Mouse (Mus musculus): ENCODE data around the gene Wdr31. TPM values are rescaled to one million over a fixed set of nuclear protein-coding genes. Genes with fewer than 3 reads are reported as not detected.

Wdr31 gene
- polyA plus RNA-seq, 1 experiment from 2014 or later = 17.3 TPM

GRCm38 (mm10) chr4:62425891-62426290, 44.8 kb downstream of the Wdr31 start:
- Histone ChIP-seq H3K36me3 (ENCODE audit: control insufficient read depth, insufficient read depth, low read length) (peaks cover 40% of the 10 kb centered on the region), H3K9me3 (replicated peaks; ENCODE audit: control insufficient read depth, low read length, poor library complexity, severe bottlenecking) (no peaks in the 10 kb centered on the region), H3K4me1 (ENCODE audit: control insufficient read depth, insufficient read depth, low read length) (no peaks in the 10 kb centered on the region), H3K27me3 (ENCODE audit: control insufficient read depth, insufficient read depth, low read depth, low read length) (no peaks in the 10 kb centered on the region), H3K4me3 (ENCODE audit: low read depth, low read length) (no peak overlapping the region), H3K9ac (ENCODE audit: low read depth, low read length) (no peak overlapping the region), H3K27ac (ENCODE audit: low read length) (no peak overlapping the region), H3K4me2 (ENCODE audit: low read length) (no peak overlapping the region)
- ATAC-seq = no peak
- WGBS = 95% methylated on average over 4 of the region's 4 CpGs

GRCm38 (mm10) chr4:62419091-62419490, 51.6 kb downstream of the Wdr31 start:
- Histone ChIP-seq H3K27ac (ENCODE audit: low read length) (no peak overlapping the region), H3K36me3 (ENCODE audit: control insufficient read depth, insufficient read depth, low read length) (peaks cover 84% of the 10 kb centered on the region), H3K4me1 (ENCODE audit: control insufficient read depth, insufficient read depth, low read length) (no peaks in the 10 kb centered on the region), H3K4me3 (ENCODE audit: low read depth, low read length) (no peak overlapping the region), H3K4me2 (ENCODE audit: low read length) (no peak overlapping the region), H3K27me3 (ENCODE audit: control insufficient read depth, insufficient read depth, low read depth, low read length) (no peaks in the 10 kb centered on the region), H3K9me3 (replicated peaks; ENCODE audit: control insufficient read depth, low read length, poor library complexity, severe bottlenecking) (no peaks in the 10 kb centered on the region), H3K9ac (ENCODE audit: low read depth, low read length) (no peak overlapping the region)
- ATAC-seq = no peak
- WGBS = 96% methylated on average over 6 of the region's 6 CpGs

GRCm38 (mm10) chr4:62418448-62418847, 52.2 kb downstream of the Wdr31 start:
- H3K9ac ChIP-seq (ENCODE audit: low read depth, low read length) = no peak overlapping the region
- peaks cover 78% of the 10 kb centered on the region for H3K36me3 ChIP-seq (ENCODE audit: control insufficient read depth, insufficient read depth, low read length)
- H3K4me3 ChIP-seq (ENCODE audit: low read depth, low read length) = no peak overlapping the region
- no peaks in the 10 kb centered on the region for H3K4me1 ChIP-seq (ENCODE audit: control insufficient read depth, insufficient read depth, low read length)
- H3K4me2 ChIP-seq (ENCODE audit: low read length) = no peak overlapping the region
- WGBS = 86% methylated on average over 8 of the region's 8 CpGs
- no peak overlapping the region for H3K27ac ChIP-seq (ENCODE audit: low read length)
- H3K9me3 ChIP-seq (replicated peaks; ENCODE audit: control insufficient read depth, low read length, poor library complexity, severe bottlenecking) = no peaks in the 10 kb centered on the region
- ATAC-seq = no peak
- H3K27me3 ChIP-seq (ENCODE audit: control insufficient read depth, insufficient read depth, low read depth, low read length) = no peaks in the 10 kb centered on the region

- Histone ChIP-seq H3K9ac (ENCODE audit: low read depth, low read length) (no peak overlapping the region), H3K4me2 (ENCODE audit: low read length) (no peak overlapping the region), H3K9me3 (replicated peaks; ENCODE audit: control insufficient read depth, low read length, poor library complexity, severe bottlenecking) (no peaks in the 10 kb centered on the region), H3K27me3 (ENCODE audit: control insufficient read depth, insufficient read depth, low read depth, low read length) (no peaks in the 10 kb centered on the region), H3K36me3 (ENCODE audit: control insufficient read depth, insufficient read depth, low read length) (peaks cover 31% of the 10 kb centered on the region), H3K4me3 (ENCODE audit: low read depth, low read length) (no peak overlapping the region), H3K27ac (ENCODE audit: low read length) (no peak overlapping the region), H3K4me1 (ENCODE audit: control insufficient read depth, insufficient read depth, low read length) (peaks cover 21% of the 10 kb centered on the region)
- 94% methylated on average over 10 of the region's 10 CpGs for WGBS
- no peak for ATAC-seq
Observed at GRCm38 (mm10) chr4:62411606-62412005, 59.1 kb downstream of the Wdr31 start.

GRCm38 (mm10) chr4:62410325-62410724, 60.4 kb downstream of the Wdr31 start:
- WGBS = 88% methylated on average over 2 of the region's 2 CpGs
- H3K4me2 ChIP-seq (ENCODE audit: low read length) = no peak overlapping the region
- no peak for ATAC-seq
- H3K27ac ChIP-seq (ENCODE audit: low read length) = no peak overlapping the region
- H3K4me3 ChIP-seq (ENCODE audit: low read depth, low read length) = no peak overlapping the region
- peaks cover 31% of the 10 kb centered on the region for H3K4me1 ChIP-seq (ENCODE audit: control insufficient read depth, insufficient read depth, low read length)
- no peak overlapping the region for H3K9ac ChIP-seq (ENCODE audit: low read depth, low read length)
- no peaks in the 10 kb centered on the region for H3K9me3 ChIP-seq (replicated peaks; ENCODE audit: control insufficient read depth, low read length, poor library complexity, severe bottlenecking)
- no peaks in the 10 kb centered on the region for H3K27me3 ChIP-seq (ENCODE audit: control insufficient read depth, insufficient read depth, low read depth, low read length)
- H3K36me3 ChIP-seq (ENCODE audit: control insufficient read depth, insufficient read depth, low read length) = peaks cover 19% of the 10 kb centered on the region

GRCm38 (mm10) chr4:62409615-62410014, 61.1 kb downstream of the Wdr31 start:
- H3K4me2 ChIP-seq (ENCODE audit: low read length) = peak overlapping the region; percentile 72
- H3K27ac ChIP-seq (ENCODE audit: low read length) = no peak overlapping the region
- H3K27me3 ChIP-seq (ENCODE audit: control insufficient read depth, insufficient read depth, low read depth, low read length) = no peaks in the 10 kb centered on the region
- peaks cover 13% of the 10 kb centered on the region for H3K36me3 ChIP-seq (ENCODE audit: control insufficient read depth, insufficient read depth, low read length)
- peak overlapping the region; percentile 78 for H3K9ac ChIP-seq (ENCODE audit: low read depth, low read length)
- peak overlapping the region; percentile 68 for H3K4me3 ChIP-seq (ENCODE audit: low read depth, low read length)
- ATAC-seq = no peak
- peaks cover 31% of the 10 kb centered on the region for H3K4me1 ChIP-seq (ENCODE audit: control insufficient read depth, insufficient read depth, low read length)
- H3K9me3 ChIP-seq (replicated peaks; ENCODE audit: control insufficient read depth, low read length, poor library complexity, severe bottlenecking) = no peaks in the 10 kb centered on the region
- 30% methylated on average over 6 of the region's 6 CpGs for WGBS

- Histone ChIP-seq H3K9ac (ENCODE audit: low read depth, low read length) (peak within 1 kb of the TSS; percentile 78), H3K4me1 (ENCODE audit: control insufficient read depth, insufficient read depth, low read length) (peaks cover 31% of the 10 kb centered on the region), H3K36me3 (ENCODE audit: control insufficient read depth, insufficient read depth, low read length) (peaks cover 12% of the 10 kb centered on the region), H3K4me3 (ENCODE audit: low read depth, low read length) (peak within 1 kb of the TSS; percentile 68), H3K27me3 (ENCODE audit: control insufficient read depth, insufficient read depth, low read depth, low read length) (no peaks in the 10 kb centered on the region), H3K27ac (ENCODE audit: low read length) (peak within 1 kb of the TSS; percentile 78), H3K4me2 (ENCODE audit: low read length) (peak within 1 kb of the TSS; percentile 72), H3K9me3 (replicated peaks; ENCODE audit: control insufficient read depth, low read length, poor library complexity, severe bottlenecking) (no peaks in the 10 kb centered on the region)
- WGBS = under 1% methylated on average over 39 of the region's 39 CpGs
- peak; percentile 100 for ATAC-seq
Observed at GRCm38 (mm10) chr4:62408601-62409282, 62.0 kb downstream of the Wdr31 start, which contains the start of the genes Cdc26 and Prpf4. Gene Cdc26 (minus strand): TSS chr4:62408642. Gene Prpf4 (plus strand): TSS chr4:62408797.

- Histone ChIP-seq H3K9ac (ENCODE audit: low read depth, low read length) (peak overlapping the region; percentile 70), H3K36me3 (ENCODE audit: control insufficient read depth, insufficient read depth, low read length) (peaks cover 11% of the 10 kb centered on the region), H3K4me1 (ENCODE audit: control insufficient read depth, insufficient read depth, low read length) (peaks cover 31% of the 10 kb centered on the region), H3K9me3 (replicated peaks; ENCODE audit: control insufficient read depth, low read length, poor library complexity, severe bottlenecking) (no peaks in the 10 kb centered on the region), H3K27ac (ENCODE audit: low read length) (peak overlapping the region; percentile 68), H3K27me3 (ENCODE audit: control insufficient read depth, insufficient read depth, low read depth, low read length) (no peaks in the 10 kb centered on the region), H3K4me2 (ENCODE audit: low read length) (peak overlapping the region; percentile 59), H3K4me3 (ENCODE audit: low read depth, low read length) (peak overlapping the region; percentile 68)
- peak; percentile 74 for ATAC-seq
- WGBS = under 1% methylated on average over 35 of the region's 35 CpGs
Observed at GRCm38 (mm10) chr4:62407730-62408582, 62.7 kb downstream of the Wdr31 start.

GRCm38 (mm10) chr4:62406133-62406532, 64.6 kb downstream of the Wdr31 start:
- H3K4me2 ChIP-seq (ENCODE audit: low read length) = no peak overlapping the region
- H3K9me3 ChIP-seq (replicated peaks; ENCODE audit: control insufficient read depth, low read length, poor library complexity, severe bottlenecking) = no peaks in the 10 kb centered on the region
- peaks cover 31% of the 10 kb centered on the region for H3K4me1 ChIP-seq (ENCODE audit: control insufficient read depth, insufficient read depth, low read length)
- H3K36me3 ChIP-seq (ENCODE audit: control insufficient read depth, insufficient read depth, low read length) = peaks cover 8% of the 10 kb centered on the region; the same call in 1 of the 2 replicates
- no peaks in the 10 kb centered on the region for H3K27me3 ChIP-seq (ENCODE audit: control insufficient read depth, insufficient read depth, low read depth, low read length)
- 77% methylated on average over 4 of the region's 4 CpGs for WGBS
- no peak for ATAC-seq
- H3K4me3 ChIP-seq (ENCODE audit: low read depth, low read length) = no peak overlapping the region
- H3K9ac ChIP-seq (ENCODE audit: low read depth, low read length) = no peak overlapping the region
- H3K27ac ChIP-seq (ENCODE audit: low read length) = no peak overlapping the region
